Mouse (Mus musculus) embryonic fibroblast, embryonic 13.5 days (primary cell): ENCODE results near the gene Abo. TPM values are rescaled to one million over a fixed set of nuclear protein-coding genes. Genes with fewer than 3 reads are reported as not detected.
"Not testable (repeated sequence)": the region's sequence is repeated elsewhere in the genome, so short reads cannot be mapped to it uniquely, and the experiment has no call there.

Source experiments
- H3K27ac ChIP-seq: 2 replicates; pipeline ENCODE4 v1.5.1; 2012; ENCODE audit warnings: low read length, control low read depth, inconsistent platforms; ENCODE audit not compliant: insufficient read depth
- H3K4me1 ChIP-seq: 2 replicates; pipeline ENCODE4 v1.6.1; 2011; ENCODE audit warnings: low read length; ENCODE audit not compliant: control insufficient read depth, insufficient read depth
- H3K4me3 ChIP-seq: 2 replicates; pipeline ENCODE4 v1.5.1; 2011; ENCODE audit warnings: mild to moderate bottlenecking, control low read depth, low read length; ENCODE audit not compliant: insufficient read depth
- CTCF ChIP-seq: IDR thresholded peaks from 2 replicates; pipeline ENCODE4 v1.5.1; 2011; ENCODE audit warnings: mild to moderate bottlenecking, control low read depth, low read length, moderate library complexity, borderline replicate concordance; ENCODE audit not compliant: insufficient read depth
- POLR2A ChIP-seq: IDR thresholded peaks from 2 replicates; pipeline ENCODE4 v1.6.1; 2011; ENCODE audit warnings: low read depth, mild to moderate bottlenecking, control low read depth, low read length, moderate library complexity
- polyA plus RNA-seq: library from polyadenylated mRNA; stranded (reverse); fragments of >200 nt; gene quantifications from 2 replicates; pipeline ENCODE4 v1.2.4, GENCODE M21; 2011; ENCODE audit warnings: low read depth; ENCODE audit not compliant: missing spikeins, insufficient read length

Gene Abo
- polyA plus RNA-seq, 1 experiment: not detected

- TF ChIP-seq CTCF: peak; percentile 90
- TF ChIP-seq POLR2A: no peak
These were observed 42.3 kb upstream of the Abo start for GRCm38 (mm10) chr2:26907109-26907508.

DNA sequence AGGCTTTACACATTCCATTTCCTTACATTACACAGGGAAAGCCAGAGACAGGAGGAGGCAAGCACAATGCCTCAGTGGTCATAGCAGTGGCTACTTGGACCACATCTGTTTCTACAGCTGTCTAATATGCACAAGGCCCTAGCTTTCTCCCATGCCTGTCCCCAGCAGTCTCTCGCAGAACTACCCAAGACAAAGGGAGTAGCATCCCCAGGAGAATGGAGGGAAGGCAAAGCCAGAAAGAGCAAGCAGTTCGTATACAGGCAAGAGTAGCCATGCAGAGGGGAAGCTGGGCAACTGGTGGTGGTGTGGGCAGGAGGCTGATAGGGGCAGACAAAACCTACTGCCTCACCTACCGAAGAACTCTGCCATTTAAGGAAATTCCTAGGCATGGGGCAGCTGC lies 41.7 kb upstream of the Abo start:
- H3K4me3 ChIP-seq: no peak overlapping the region
- TF ChIP-seq CTCF (no peak), POLR2A (no peak)
- no peak overlapping the region for H3K27ac ChIP-seq
- H3K4me1 ChIP-seq: peaks cover 6% of the 10 kb centered on the region; the same call in 1 of the 2 replicates

More at GRCm38 (mm10) chr2:26907109-26907508, 42.3 kb upstream of the Abo start:
- Histone ChIP-seq H3K4me1 (peaks cover 6% of the 10 kb centered on the region; the same call in 1 of the 2 replicates), H3K27ac (no peak overlapping the region), H3K4me3 (no peak overlapping the region)

DNA sequence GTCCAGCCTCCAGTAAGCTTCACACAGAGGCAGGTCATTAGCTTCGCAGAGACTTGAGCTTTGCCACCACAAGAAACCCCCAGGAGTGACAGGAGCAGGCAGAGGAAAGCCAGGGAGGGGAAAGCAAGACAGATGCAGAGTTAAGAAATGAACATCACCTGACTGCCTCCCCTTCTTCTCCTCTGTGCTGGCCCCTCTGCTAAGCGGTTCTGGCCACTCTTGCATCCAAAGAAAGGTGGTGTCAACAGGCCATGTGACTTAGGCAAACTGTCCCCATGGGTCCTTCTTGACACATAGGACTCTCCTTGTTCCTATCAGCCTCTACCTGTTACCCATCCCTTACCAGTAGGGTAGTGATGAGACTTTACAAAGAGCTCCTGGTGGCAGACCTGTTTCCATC lies 41.2 kb upstream of the Abo start:
- H3K4me1 ChIP-seq: peaks cover 9% of the 10 kb centered on the region; the same call in 1 of the 2 replicates
- no peak overlapping the region for H3K27ac ChIP-seq
- no peak for TF ChIP-seq CTCF
- no peak for TF ChIP-seq POLR2A
- no peak overlapping the region for H3K4me3 ChIP-seq

DNA sequence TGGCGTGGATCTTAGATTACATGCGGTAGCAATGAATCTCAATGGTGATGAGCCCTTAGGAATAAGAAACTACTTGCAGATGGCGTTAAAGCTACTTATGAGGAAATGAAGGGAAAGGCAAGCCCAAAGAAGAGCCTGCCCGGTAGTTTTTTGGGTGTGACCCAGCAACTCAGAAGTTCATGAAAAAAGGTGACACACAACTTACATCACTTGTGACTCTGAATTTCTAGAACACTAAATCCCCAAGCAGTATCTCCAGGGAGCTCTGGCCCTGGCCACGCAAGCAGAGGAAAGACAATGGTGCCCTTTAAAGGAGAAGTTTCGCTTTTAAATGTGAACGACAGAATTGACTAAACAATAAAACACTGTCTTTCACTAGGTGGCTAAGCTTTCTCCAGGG lies 38.5 kb upstream of the Abo start:
- Histone ChIP-seq H3K4me1 (peaks cover 8% of the 10 kb centered on the region; the same call in 1 of the 2 replicates), H3K4me3 (peak overlapping the region; percentile 89), H3K27ac (peak overlapping the region; percentile 89)
- TF ChIP-seq POLR2A (no peak), CTCF (no peak)

GRCm38 (mm10) chr2:26902467-26903220 lies 37.9 kb upstream of the Abo start, which contains the start of gene Surf6:
TSS of gene Surf6 (minus strand) at chr2:26902879.
- TF ChIP-seq CTCF (no peak), POLR2A (peak; percentile 73)
- Histone ChIP-seq H3K4me1 (peaks cover 8% of the 10 kb centered on the region; the same call in 1 of the 2 replicates), H3K4me3 (peak within 1 kb of the TSS; percentile 89), H3K27ac (peak within 1 kb of the TSS; percentile 89)

- Histone ChIP-seq H3K4me1 (peaks cover 8% of the 10 kb centered on the region; the same call in 1 of the 2 replicates), H3K4me3 (peak overlapping the region; percentile 89), H3K27ac (peak overlapping the region; percentile 38; the same call in 1 of the 2 replicates)
- TF ChIP-seq POLR2A (no peak), CTCF (no peak)
These were observed 37.1 kb upstream of the Abo start for GRCm38 (mm10) chr2:26901834-26902400.

GRCm38 (mm10) chr2:26900731-26901130 lies 36.0 kb upstream of the Abo start:
- TF ChIP-seq CTCF: no peak
- TF ChIP-seq POLR2A: no peak
- H3K4me3 ChIP-seq: no peak overlapping the region
- H3K4me1 ChIP-seq: peaks cover 8% of the 10 kb centered on the region; the same call in 1 of the 2 replicates
- peak overlapping the region; percentile 42; the same call in 1 of the 2 replicates for H3K27ac ChIP-seq

DNA sequence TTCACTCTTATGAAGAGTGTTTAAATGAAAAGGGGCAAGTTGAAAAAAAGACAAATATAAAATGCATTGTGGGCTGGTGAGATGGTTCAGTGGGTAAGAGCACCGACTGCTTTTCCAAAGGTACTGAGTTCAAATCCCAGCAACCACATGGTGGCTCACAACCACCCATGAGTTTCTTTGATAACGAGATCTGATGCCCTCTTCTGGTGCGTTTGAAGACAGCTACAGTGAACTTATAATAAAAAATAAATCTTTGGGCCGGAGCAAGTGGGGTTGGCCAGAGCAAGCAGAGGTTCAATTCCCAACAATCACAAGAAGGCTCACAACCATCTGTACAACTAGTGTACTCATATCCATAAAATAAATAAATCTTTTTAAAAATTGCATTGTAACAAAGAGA lies 31.1 kb upstream of the Abo start:
- no peak for TF ChIP-seq POLR2A
- no peak for TF ChIP-seq CTCF
- peaks cover under 1% of the 10 kb centered on the region; the same call in 1 of the 2 replicates for H3K4me1 ChIP-seq
- no peak overlapping the region for H3K4me3 ChIP-seq
- no peak overlapping the region for H3K27ac ChIP-seq

DNA sequence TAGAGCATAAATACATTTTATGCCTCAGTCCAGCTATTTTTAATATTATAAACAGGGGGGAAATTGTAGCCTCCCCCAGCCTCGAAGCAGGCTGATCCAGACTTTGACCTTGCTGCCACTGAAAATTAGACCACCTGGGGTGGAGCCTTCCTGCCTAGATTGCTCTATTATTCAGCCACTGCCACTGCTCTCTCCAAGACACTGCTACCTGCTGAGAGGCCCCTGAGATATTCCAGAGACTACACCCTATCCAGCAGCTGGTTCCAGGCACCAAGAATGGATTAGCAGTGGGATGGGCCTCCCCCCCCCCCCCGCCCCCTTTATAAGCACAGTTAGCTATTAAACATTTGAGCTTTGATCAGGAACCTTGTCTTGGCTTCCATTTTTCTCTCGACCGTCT lies 21.4 kb upstream of the Abo start:
- H3K4me3 ChIP-seq, H3K27ac ChIP-seq, H3K4me1 ChIP-seq: not testable (repeated sequence)

- not testable (repeated sequence) for H3K27ac ChIP-seq, H3K4me1 ChIP-seq, H3K4me3 ChIP-seq
These were observed 20.8 kb upstream of the Abo start for GRCm38 (mm10) chr2:26885541-26885940.
